Mouse (Mus musculus) kidney, embryonic 16.5 days (tissue): ENCODE measurements around the gene C2cd2l. TPM values are rescaled to one million over a fixed set of nuclear protein-coding genes. Genes with fewer than 3 reads are reported as not detected.
"Not testable (repeated sequence)": the region's sequence is repeated elsewhere in the genome, so short reads cannot be mapped to it uniquely, and the experiment has no call there.

Experiments
- ATAC-seq: fragments of 200-750 bp; cut with Nextera tagmentation; 2 replicates; pipeline ENCODE4 v1.8.0; 2017; ENCODE audit warnings: moderate TSS enrichment; ENCODE audit not compliant: low FRiP score, low TSS enrichment
- H3K27ac ChIP-seq: fragments of 300-500 bp; sonication (generic); 2 replicates; pipeline ENCODE4 v1.5.1; 2014; ENCODE audit warnings: low read length
- H3K27me3 ChIP-seq: fragments of 300-500 bp; sonication (generic); 2 replicates; pipeline ENCODE4 v1.6.1; 2014; ENCODE audit warnings: low read length, control low read depth, mixed read lengths; ENCODE audit not compliant: insufficient read depth
- H3K36me3 ChIP-seq: fragments of 300-500 bp; sonication (generic); 2 replicates; pipeline ENCODE4 v1.6.1; 2014; ENCODE audit warnings: low read length, control low read depth, mixed read lengths; ENCODE audit not compliant: insufficient read depth
- H3K4me1 ChIP-seq: fragments of 300-500 bp; sonication (generic); 2 replicates; pipeline ENCODE4 v1.6.1; 2014; ENCODE audit warnings: low read length, control low read depth, mixed read lengths; ENCODE audit not compliant: insufficient read depth
- H3K4me2 ChIP-seq: fragments of 300-500 bp; sonication (generic); replicated peaks from 2 replicates; pipeline ENCODE4 v1.6.1; 2014; ENCODE audit warnings: low read depth, low read length
- H3K4me3 ChIP-seq: fragments of 300-500 bp; sonication (generic); 2 replicates; pipeline ENCODE4 v1.5.1; 2014; ENCODE audit warnings: mild to moderate bottlenecking, low read length
- H3K9ac ChIP-seq: fragments of 300-500 bp; sonication (generic); replicated peaks from 2 replicates; pipeline ENCODE4 v1.6.1; 2014; ENCODE audit warnings: low read length
- H3K9me3 ChIP-seq: fragments of 300-500 bp; sonication (generic); 2 replicates; pipeline ENCODE4 v1.6.1; 2016; ENCODE audit warnings: low read length, control low read depth
- WGBS: fragments of 180-500 bp; shearing (Covaris S2); extraction: QIAGEN DNeasy Blood & Tissue Kit; methylation state at CpG from one replicate; pipeline ENCODE4 v1.1.7; 2014; 5-methylcytosine and 5-hydroxymethylcytosine counted together
- polyA plus RNA-seq: library from polyadenylated mRNA; unstranded; fragments of >200 nt; fragmentation: Nextera tagmentation; extraction: Ambion mirVana; gene quantifications from 2 replicates; pipeline ENCODE4 v1.2.1, GENCODE M21; 2015

C2cd2l gene
- 11.6 and 14.3 TPM in 2 replicates for polyA plus RNA-seq

- Histone ChIP-seq H3K4me1 (peaks cover 27% of the 10 kb centered on the region), H3K4me2 (peak within 1 kb of the TSS; percentile 93), H3K9ac (peak within 1 kb of the TSS; percentile 86), H3K36me3 (peaks cover 17% of the 10 kb centered on the region), H3K9me3 (no peaks in the 10 kb centered on the region), H3K27ac (peak within 1 kb of the TSS; percentile 60), H3K27me3 (no peaks in the 10 kb centered on the region), H3K4me3 (peak within 1 kb of the TSS; percentile 87)
- under 1% methylated on average over 67 of the region's 67 CpGs for WGBS
- peak; percentile 97 for ATAC-seq
Observed at GRCm38 (mm10) chr9:44319887-44320798, at the start of gene C2cd2l. Gene C2cd2l (minus strand): TSS chr9:44320285.

GRCm38 (mm10) chr9:44364480-44364879 is 44.4 kb upstream of the C2cd2l start:
- Histone ChIP-seq H3K4me1 (peaks cover 6% of the 10 kb centered on the region; the same call in 1 of the 2 replicates), H3K27ac (no peak overlapping the region), H3K9ac (no peak overlapping the region), H3K27me3 (no peaks in the 10 kb centered on the region), H3K9me3 (no peaks in the 10 kb centered on the region), H3K36me3 (peaks cover 3% of the 10 kb centered on the region), H3K4me3 (no peak overlapping the region), H3K4me2 (no peak overlapping the region)
- 61% methylated on average over 3 of the region's 3 CpGs for whole genome bisulfite sequencing
- no peak for ATAC-seq

GRCm38 (mm10) chr9:44361931-44362330 is 41.8 kb upstream of the C2cd2l start:
- WGBS, result 33% methylated on average over 4 of the region's 4 CpGs
- H3K4me2 ChIP-seq, result peak overlapping the region; percentile 69
- H3K4me1 ChIP-seq, H3K9me3 ChIP-seq, H3K27me3 ChIP-seq: not testable (repeated sequence)
- H3K4me3 ChIP-seq, result peak overlapping the region; percentile 85
- H3K36me3 ChIP-seq, result peaks cover 19% of the 10 kb centered on the region
- ATAC-seq, result peak; percentile 27; the same call in 1 of the 2 replicates
- peak overlapping the region; percentile 75 for H3K9ac ChIP-seq
- H3K27ac ChIP-seq, result peak overlapping the region; percentile 72; the same call in 1 of the 2 replicates

GRCm38 (mm10) chr9:44361190-44361917 is 41.3 kb upstream of the C2cd2l start, which contains the start of gene Vps11:
Gene Vps11 (minus strand): TSS chr9:44361670.
- peaks cover 25% of the 10 kb centered on the region for H3K36me3 ChIP-seq
- peak within 1 kb of the TSS; percentile 72 for H3K27ac ChIP-seq
- H3K27me3 ChIP-seq, result no peaks in the 10 kb centered on the region
- H3K9ac ChIP-seq, result peak within 1 kb of the TSS; percentile 75
- H3K4me2 ChIP-seq, result peak within 1 kb of the TSS; percentile 69
- H3K4me1 ChIP-seq, result peaks cover 6% of the 10 kb centered on the region; the same call in 1 of the 2 replicates
- ATAC-seq, result peak; percentile 94
- WGBS, result under 1% methylated on average over 44 of the region's 44 CpGs
- H3K9me3 ChIP-seq, result no peaks in the 10 kb centered on the region
- peak within 1 kb of the TSS; percentile 85 for H3K4me3 ChIP-seq

GRCm38 (mm10) chr9:44357207-44357606 is 37.1 kb upstream of the C2cd2l start:
- ATAC-seq, result no peak
- H3K4me2 ChIP-seq, result no peak overlapping the region
- H3K27ac ChIP-seq, result no peak overlapping the region
- H3K27me3 ChIP-seq, result no peaks in the 10 kb centered on the region
- H3K9me3 ChIP-seq, result no peaks in the 10 kb centered on the region
- 69% methylated on average over 4 of the region's 4 CpGs for WGBS
- peaks cover 65% of the 10 kb centered on the region for H3K36me3 ChIP-seq
- peaks cover 6% of the 10 kb centered on the region; the same call in 1 of the 2 replicates for H3K4me1 ChIP-seq
- H3K9ac ChIP-seq, result no peak overlapping the region
- H3K4me3 ChIP-seq, result no peak overlapping the region

DNA sequence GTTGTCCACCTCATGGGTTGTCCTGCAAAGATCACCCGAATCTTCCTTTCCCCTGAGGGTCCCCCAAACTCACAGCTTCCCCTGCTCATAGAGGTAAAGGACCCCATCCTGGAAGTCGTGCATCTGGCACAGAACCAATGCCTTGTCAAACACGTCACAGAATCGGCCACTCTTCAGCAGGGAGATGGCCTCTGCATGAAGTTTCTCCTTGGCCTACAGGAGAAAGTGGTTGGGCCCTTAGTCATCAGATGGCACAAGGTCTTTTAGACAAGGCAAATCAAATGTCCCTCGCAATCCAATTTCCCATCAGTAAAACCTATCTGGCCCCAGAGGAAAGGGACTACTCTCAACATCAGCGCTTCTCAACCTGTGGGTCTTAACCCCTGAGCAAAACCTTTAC is 33.1 kb upstream of the C2cd2l start:
- no peak for ATAC-seq
- 93% methylated on average over 6 of the region's 6 CpGs for WGBS
- Histone ChIP-seq H3K27ac (no peak overlapping the region), H3K4me2 (no peak overlapping the region), H3K36me3 (peaks cover 89% of the 10 kb centered on the region), H3K27me3 (no peaks in the 10 kb centered on the region), H3K4me3 (no peak overlapping the region), H3K9me3 (no peaks in the 10 kb centered on the region), H3K9ac (no peak overlapping the region), H3K4me1 (no peaks in the 10 kb centered on the region)

DNA sequence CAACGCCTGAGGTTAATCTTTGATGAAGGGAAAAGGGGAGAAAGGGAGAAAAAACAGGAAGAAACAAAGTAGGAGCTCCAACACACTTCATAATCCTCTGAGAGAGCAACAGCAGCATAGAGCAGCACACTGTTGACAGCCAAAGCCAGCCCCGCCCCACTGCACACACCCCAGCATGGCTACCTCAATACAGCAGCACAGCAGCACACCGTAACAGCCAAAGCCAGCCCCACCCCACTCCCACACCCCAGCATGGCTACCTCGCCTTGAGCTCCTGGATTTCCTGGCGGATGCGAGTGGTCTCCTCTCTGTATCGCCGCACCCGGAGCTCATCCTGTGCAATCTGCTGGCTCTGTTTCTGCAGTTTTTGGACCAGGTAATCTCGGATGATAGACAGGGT is 32.3 kb upstream of the C2cd2l start:
- no peaks in the 10 kb centered on the region for H3K27me3 ChIP-seq
- no peak overlapping the region for H3K27ac ChIP-seq
- no peaks in the 10 kb centered on the region for H3K9me3 ChIP-seq
- H3K4me1 ChIP-seq, result no peaks in the 10 kb centered on the region
- H3K4me3 ChIP-seq, result no peak overlapping the region
- H3K4me2 ChIP-seq, result no peak overlapping the region
- no peak for ATAC-seq
- H3K9ac ChIP-seq, result no peak overlapping the region
- H3K36me3 ChIP-seq, result peaks cover 94% of the 10 kb centered on the region
- 93% methylated on average over 10 of the region's 10 CpGs for WGBS

DNA sequence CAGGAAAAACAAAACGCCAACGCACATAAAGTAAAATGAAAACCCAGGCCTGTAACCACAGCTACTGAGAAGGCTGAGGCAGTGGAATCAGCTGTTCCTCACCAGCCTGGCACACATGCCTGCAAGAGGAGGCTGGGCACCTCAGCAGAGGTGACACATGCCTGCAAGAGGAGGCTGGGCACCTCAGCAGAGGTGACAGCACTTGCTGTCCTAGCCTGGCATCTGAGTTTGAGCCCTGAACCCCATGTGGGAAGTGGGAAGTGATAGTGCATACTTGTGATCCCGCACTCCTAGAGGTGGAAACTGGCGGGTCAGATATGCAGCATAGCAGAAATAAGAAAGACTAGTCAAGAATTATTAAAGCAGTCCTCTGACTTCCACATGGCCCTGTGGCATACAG is 31.3 kb upstream of the C2cd2l start:
- H3K9me3 ChIP-seq, result no peaks in the 10 kb centered on the region
- no peak for ATAC-seq
- H3K4me1 ChIP-seq, result no peaks in the 10 kb centered on the region
- peaks cover 92% of the 10 kb centered on the region for H3K36me3 ChIP-seq
- H3K9ac ChIP-seq, result no peak overlapping the region
- H3K4me3 ChIP-seq, result no peak overlapping the region
- no peak overlapping the region for H3K27ac ChIP-seq
- H3K4me2 ChIP-seq, result no peak overlapping the region
- 93% methylated on average over 4 of the region's 4 CpGs for WGBS
- no peaks in the 10 kb centered on the region for H3K27me3 ChIP-seq

GRCm38 (mm10) chr9:44348546-44348945 is 28.5 kb upstream of the C2cd2l start:
- no peak overlapping the region for H3K27ac ChIP-seq
- WGBS, result 92% methylated on average over 4 of the region's 4 CpGs
- H3K4me2 ChIP-seq, result no peak overlapping the region
- H3K36me3 ChIP-seq, result peaks cover 65% of the 10 kb centered on the region
- H3K4me1 ChIP-seq, result no peaks in the 10 kb centered on the region
- ATAC-seq, result no peak
- H3K4me3 ChIP-seq, result no peak overlapping the region
- H3K9ac ChIP-seq, result no peak overlapping the region
- H3K27me3 ChIP-seq, result no peaks in the 10 kb centered on the region
- H3K9me3 ChIP-seq, result no peaks in the 10 kb centered on the region
